Mouse (Mus musculus) CH12.LX (cell line): ENCODE results near the gene Mthfs. TPM values are rescaled to one million over a fixed set of nuclear protein-coding genes. Genes with fewer than 3 reads are reported as not detected.

Experiments
- DNase-seq: peaks from one replicate; pipeline ENCODE4 v3.0.0-alpha.2; 2013; ENCODE audit errors: extremely low read depth
- H3K27ac ChIP-seq: 2 replicates; pipeline ENCODE4 v1.5.1; 2012; ENCODE audit warnings: low read depth, mild to moderate bottlenecking, control low read depth, moderate library complexity; ENCODE audit not compliant: insufficient read depth
- H3K27me3 ChIP-seq: replicated peaks from 2 replicates; pipeline ENCODE3; 2012; ENCODE audit warnings: inconsistent platforms
- H3K36me3 ChIP-seq, 2 experiments: replicated peaks in 1 of 2; 2 replicates each; pipeline versions ENCODE3 to v1.6.1; 2012; ENCODE audit warnings: inconsistent platforms in 1 of 2, low read length in 1 of 2, mild to moderate bottlenecking in 1 of 2, mixed read lengths in 1 of 2, moderate library complexity in 1 of 2; ENCODE audit not compliant: control insufficient read depth in 1 of 2, insufficient read depth in 1 of 2
- H3K4me1 ChIP-seq, 2 experiments: 2 replicates each; pipeline ENCODE4 v1.6.1; 2012; ENCODE audit warnings: inconsistent platforms in 1 of 2, moderate library complexity in 1 of 2; ENCODE audit not compliant: insufficient read depth in 2 of 2, control insufficient read depth in 1 of 2
- H3K4me2 ChIP-seq: 2 replicates; pipeline ENCODE4 v1.6.1; 2012; ENCODE audit warnings: low read depth, mild to moderate bottlenecking, control low read depth; ENCODE audit not compliant: poor library complexity, insufficient read depth, severe bottlenecking
- H3K4me3 ChIP-seq, 3 experiments: fragments of 150-350 bp in 1 of 3; sonication (generic) in 1 of 3; replicated peaks in 1 of 3; 2 replicates each; pipeline versions ENCODE3 to v1.5.1; 2011 to 2012; ENCODE audit warnings: low read depth in 2 of 3, low read length in 2 of 3, mild to moderate bottlenecking in 2 of 3, moderate library complexity in 2 of 3, control low read depth in 1 of 3, improper control_type of control experiment in 1 of 3, inconsistent platforms in 1 of 3, mixed read lengths in 1 of 3; ENCODE audit not compliant: poor library complexity in 1 of 3
- H3K79me2 ChIP-seq: replicated peaks from 2 replicates; pipeline ENCODE4 v1.6.1; 2012; ENCODE audit warnings: mild to moderate bottlenecking, moderate library complexity; ENCODE audit not compliant: control insufficient read depth, poor library complexity, insufficient read depth, severe bottlenecking; ENCODE audit errors: extremely low read depth
- H3K9ac ChIP-seq: 2 replicates; pipeline ENCODE4 v1.6.1; 2012; ENCODE audit warnings: low read depth, mild to moderate bottlenecking, control low read depth, moderate library complexity; ENCODE audit not compliant: insufficient read depth
- H3K9me3 ChIP-seq: replicated peaks from 2 replicates; pipeline ENCODE3; 2012; ENCODE audit warnings: low read length, inconsistent platforms, mixed read lengths
- CHD2 ChIP-seq: IDR thresholded peaks from 2 replicates; pipeline ENCODE4 v1.6.1; 2011; ENCODE audit warnings: low read length, improper control_type of control experiment
- CTCF ChIP-seq, 2 experiments: IDR thresholded peaks in 1 of 2; conservative IDR thresholded peaks in 1 of 2; 2 replicates each; pipeline ENCODE4 v1.5.1; 2011 to 2012; ENCODE audit warnings: low read depth in 2 of 2, low read length in 2 of 2, improper control_type of control experiment in 1 of 2, inconsistent platforms in 1 of 2, mild to moderate bottlenecking in 1 of 2, moderate library complexity in 1 of 2
- ELF1 ChIP-seq: IDR thresholded peaks from 2 replicates; pipeline ENCODE4 v1.6.1; 2014; ENCODE audit warnings: low read depth, mild to moderate bottlenecking, inconsistent platforms, low read length, improper control_type of control experiment
- EP300 ChIP-seq: IDR thresholded peaks from 2 replicates; pipeline ENCODE4 v1.6.1; 2011; ENCODE audit warnings: low read length, improper control_type of control experiment
- ETS1 ChIP-seq: conservative IDR thresholded peaks from 2 replicates; pipeline ENCODE4 v1.6.1; 2012; ENCODE audit warnings: low read depth, mild to moderate bottlenecking, inconsistent platforms, low read length, improper control_type of control experiment, moderate library complexity
- GABPA ChIP-seq: IDR thresholded peaks from 2 replicates; pipeline ENCODE4 v1.6.1; 2012; ENCODE audit warnings: low read depth, low read length, improper control_type of control experiment, inconsistent platforms; ENCODE audit not compliant: insufficient replicate concordance
- HCFC1 ChIP-seq: IDR thresholded peaks from 2 replicates; pipeline ENCODE4 v1.6.1; 2012; ENCODE audit warnings: low read depth, mild to moderate bottlenecking, inconsistent platforms, low read length, improper control_type of control experiment
- IRF4 ChIP-seq: IDR thresholded peaks from 2 replicates; pipeline ENCODE4 v1.6.1; 2014; ENCODE audit warnings: low read depth, mild to moderate bottlenecking, inconsistent platforms, low read length, improper control_type of control experiment
- KAT2A ChIP-seq: IDR thresholded peaks from 2 replicates; pipeline ENCODE4 v1.6.1; 2012; ENCODE audit warnings: low read length, improper control_type of control experiment, inconsistent platforms; ENCODE audit not compliant: insufficient replicate concordance
- MAFK ChIP-seq: IDR thresholded peaks from 2 replicates; pipeline ENCODE4 v1.6.1; 2011; ENCODE audit warnings: low read length, improper control_type of control experiment; ENCODE audit not compliant: insufficient replicate concordance
- MEF2A ChIP-seq: IDR thresholded peaks from 2 replicates; pipeline ENCODE4 v1.6.1; 2014; ENCODE audit warnings: low read depth, mild to moderate bottlenecking, inconsistent platforms, low read length, improper control_type of control experiment, borderline replicate concordance
- NRF1 ChIP-seq: IDR thresholded peaks from 2 replicates; pipeline ENCODE4 v1.6.1; 2014; ENCODE audit warnings: low read depth, mild to moderate bottlenecking, inconsistent platforms, low read length, improper control_type of control experiment, moderate library complexity
- POLR2AphosphoS2 ChIP-seq: IDR thresholded peaks from 2 replicates; pipeline ENCODE4 v1.6.1; 2011; ENCODE audit warnings: low read depth, low read length, improper control_type of control experiment
- RAD21 ChIP-seq: IDR thresholded peaks from 2 replicates; pipeline ENCODE4 v1.6.1; 2011; ENCODE audit warnings: low read depth, mild to moderate bottlenecking, low read length, improper control_type of control experiment, moderate library complexity
- UBTF ChIP-seq: IDR thresholded peaks from 2 replicates; pipeline ENCODE4 v1.6.1; 2012; ENCODE audit warnings: low read depth, mild to moderate bottlenecking, inconsistent platforms, low read length, improper control_type of control experiment, moderate library complexity
- USF2 ChIP-seq: conservative IDR thresholded peaks from 2 replicates; pipeline ENCODE4 v1.6.1; 2011; ENCODE audit warnings: low read depth, low read length, improper control_type of control experiment
- ZMIZ1 ChIP-seq: IDR thresholded peaks from 2 replicates; pipeline ENCODE4 v1.6.1; 2012; ENCODE audit warnings: low read depth, mild to moderate bottlenecking, inconsistent platforms, low read length, improper control_type of control experiment
- dilution Hi-C: fragments of 300-500 bp; cut with MboI; formaldehyde crosslinking; loops from 2 replicates; pipeline ENCODE4 v1.14.3; 2020; ENCODE audit warnings: low sequenced_read_pairs; ENCODE audit not compliant: extremely low pct_unique_long_range_greater_than_20kb, extremely low pct_ligation_motif_present
- in situ Hi-C: fragments of 300-500 bp; cut with MboI; formaldehyde crosslinking; loops from 3 replicates; pipeline ENCODE4 v1.14.3; 2019; ENCODE audit warnings: low sequenced_read_pairs, low pct_ligation_motif_present, low pct_unique_long_range_greater_than_20kb, mixed read lengths
- polyA plus RNA-seq: library from polyadenylated mRNA; unstranded; fragments of >175 nt; gene quantifications from 2 replicates; pipeline ENCODE4 v1.2.1, GENCODE M21; 2012; ENCODE audit warnings: low read depth; ENCODE audit not compliant: insufficient read length
- total RNA-seq, 2 experiments: library from RNA; depleted of rRNA; stranded (reverse); fragments of 300-350 nt in 1 of 2; fragments of >200 nt in 1 of 2; gene quantifications; 2 replicates each; pipeline ENCODE4 v1.2.3; 2012 to 2014

The Mthfs gene
- total and polyA plus RNA-seq, 3 experiments, result 29.9 to 52.0 (median 30.5) TPM

- Histone ChIP-seq H3K4me2 (no peak overlapping the region), H3K27ac (no peak overlapping the region), H3K4me3 (no peak overlapping the region), H3K36me3 (no peaks in the 10 kb centered on the region), H3K9ac (no peak overlapping the region), H3K4me1 (no peaks in the 10 kb centered on the region), H3K27me3 (no peaks in the 10 kb centered on the region), H3K79me2 (no peaks in the 10 kb centered on the region), H3K9me3 (no peaks in the 10 kb centered on the region)
- in situ Hi-C loops, result no loop called here
- TF ChIP-seq MAFK, result peak; percentile 80
- no peak for TF ChIP-seq EP300
- DNase-seq, result no peak
- dilution Hi-C loops, result no loop called here
Measured at GRCm38 (mm10) chr9:89294121-89294520, 83.6 kb downstream of the Mthfs start.

GRCm38 (mm10) chr9:89305637-89306036 is 95.2 kb downstream of the Mthfs start:
- H3K4me3 ChIP-seq, result no peak overlapping the region
- no peak overlapping the region for H3K27ac ChIP-seq
- H3K36me3 ChIP-seq, result no peaks in the 10 kb centered on the region
- peaks cover 3 to 20% of the 10 kb centered on the region in 2 experiments; a peak in 3 of 4 replicates for H3K4me1 ChIP-seq
- H3K4me2 ChIP-seq, result no peak overlapping the region
- H3K9ac ChIP-seq, result no peak overlapping the region
- H3K9me3 ChIP-seq, result no peaks in the 10 kb centered on the region
- dilution Hi-C loops, result no loop called here
- H3K79me2 ChIP-seq, result no peaks in the 10 kb centered on the region
- DNase-seq, result no peak
- TF ChIP-seq ELF1 (no peak), EP300 (no peak)
- in situ Hi-C loops, result no loop called here
- H3K27me3 ChIP-seq, result no peaks in the 10 kb centered on the region

- TF ChIP-seq EP300 (no peak), IRF4 (no peak), USF2 (no peak), ZMIZ1 (no peak), KAT2A (no peak), RAD21 (no peak), ETS1 (no peak), NRF1 (no peak), CTCF (conservative IDR thresholded peaks at IDR 0.05 in 1 of 2, IDR thresholded peaks at IDR 0.05 in 1 of 2; ENCODE audit: low read depth in 2 of 2, low read length in 2 of 2) (no peak), CHD2 (no peak), GABPA (no peak), MEF2A (no peak), HCFC1 (no peak), UBTF (no peak), POLR2AphosphoS2 (no peak)
- H3K79me2 ChIP-seq, result no peaks in the 10 kb centered on the region
- in situ Hi-C loops, result no loop called here
Measured at GRCm38 (mm10) chr9:89308357-89309194, 98.1 kb downstream of the Mthfs start.

More at GRCm38 (mm10) chr9:89308357-89309194, 98.1 kb downstream of the Mthfs start:
- Histone ChIP-seq H3K4me2 (0 out of 2 replicates have a peak overlapping the region, but pooled peaks have one; percentile 15), H3K9ac (no peak overlapping the region), H3K27ac (no peak overlapping the region), H3K4me1 (peaks cover 3 to 19% of the 10 kb centered on the region in 2 experiments; a peak in 3 of 4 replicates), H3K36me3 (no peaks in the 10 kb centered on the region), H3K27me3 (no peaks in the 10 kb centered on the region), H3K4me3 (no peak overlapping the region), H3K9me3 (no peaks in the 10 kb centered on the region)
- dilution Hi-C loops, result no loop called here
- DNase-seq, result no peak
